Mouse (Mus musculus) embryonic facial prominence, embryonic 15.5 days (tissue): ENCODE measurements around the gene Lmo3. TPM values are rescaled to one million over a fixed set of nuclear protein-coding genes. Genes with fewer than 3 reads are reported as not detected.

Experiments
- ATAC-seq: fragments of 200-750 bp; cut with Nextera tagmentation; 2 replicates; pipeline ENCODE4 v1.8.0; 2017; ENCODE audit warnings: low read depth, moderate TSS enrichment; ENCODE audit not compliant: insufficient number of reproducible peaks, low FRiP score, low TSS enrichment
- H3K27ac ChIP-seq: fragments of 300-500 bp; sonication (generic); replicated peaks from 2 replicates; pipeline ENCODE4 v1.5.1; 2015; ENCODE audit warnings: mild to moderate bottlenecking, inconsistent platforms
- H3K27me3 ChIP-seq: fragments of 300-500 bp; sonication (generic); 2 replicates; pipeline ENCODE4 v1.6.1; 2015; ENCODE audit warnings: inconsistent platforms
- H3K36me3 ChIP-seq: fragments of 300-500 bp; sonication (generic); 2 replicates; pipeline ENCODE4 v1.6.1; 2015; ENCODE audit warnings: mild to moderate bottlenecking, inconsistent platforms
- H3K4me1 ChIP-seq: fragments of 300-500 bp; sonication (generic); 2 replicates; pipeline ENCODE4 v1.6.1; 2015; ENCODE audit warnings: inconsistent platforms
- H3K4me2 ChIP-seq: fragments of 300-500 bp; sonication (generic); replicated peaks from 2 replicates; pipeline ENCODE4 v1.6.1; 2015; ENCODE audit warnings: mild to moderate bottlenecking, inconsistent platforms
- H3K4me3 ChIP-seq: fragments of 300-500 bp; sonication (generic); replicated peaks from 2 replicates; pipeline ENCODE4 v1.5.1; 2015; ENCODE audit warnings: mild to moderate bottlenecking, inconsistent platforms
- H3K9ac ChIP-seq: fragments of 300-500 bp; sonication (generic); 2 replicates; pipeline ENCODE4 v1.6.1; 2015; ENCODE audit warnings: inconsistent platforms
- H3K9me3 ChIP-seq: fragments of 300-500 bp; sonication (generic); replicated peaks from 2 replicates; pipeline ENCODE4 v1.6.1; 2016; ENCODE audit warnings: inconsistent platforms
- WGBS: fragments of 180-500 bp; shearing (Covaris S2); methylation state at CpG from one replicate; pipeline ENCODE4 v1.1.7; 2015; 5-methylcytosine and 5-hydroxymethylcytosine counted together
- polyA plus RNA-seq: library from polyadenylated mRNA; unstranded; fragments of >200 nt; fragmentation: Nextera tagmentation; extraction: Ambion mirVana; gene quantifications from 2 replicates; pipeline ENCODE4 v1.2.1, GENCODE M21; 2015

Gene Lmo3
- 2.5 and 2.8 TPM in 2 replicates for polyA plus RNA-seq

- Histone ChIP-seq H3K36me3 (no peaks in the 10 kb centered on the region), H3K27ac (no peak within 1 kb of the TSS), H3K27me3 (no peaks in the 10 kb centered on the region), H3K9me3 (no peaks in the 10 kb centered on the region), H3K4me3 (no peak within 1 kb of the TSS), H3K4me2 (no peak within 1 kb of the TSS), H3K4me1 (no peaks in the 10 kb centered on the region), H3K9ac (no peak within 1 kb of the TSS)
- WGBS = 76% methylated on average over 13 of the region's 13 CpGs
- no peak for ATAC-seq
These were observed at the start of gene Lmo3 for GRCm38 (mm10) chr6:138581734-138582505. Gene Lmo3 (minus strand): TSS chr6:138581968.

DNA sequence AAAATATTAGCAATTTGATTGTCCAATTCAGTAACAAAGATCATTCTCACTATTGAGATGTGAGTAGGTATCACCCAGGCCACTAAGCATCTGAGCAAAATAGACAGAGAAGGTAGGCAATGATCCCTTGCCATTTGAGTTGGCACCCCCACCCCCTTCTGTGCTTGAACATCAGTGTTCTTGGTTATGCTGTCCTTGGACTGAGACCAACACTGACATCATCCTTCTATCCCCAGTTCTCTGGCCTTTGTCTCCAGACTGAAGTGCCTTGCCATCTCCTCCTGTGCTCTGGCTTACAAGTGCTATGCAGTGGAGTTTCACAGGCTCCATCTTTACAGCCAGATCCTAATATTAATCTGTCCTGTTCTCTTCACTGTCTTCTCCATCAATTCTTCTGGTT is 39.0 kb upstream of the Lmo3 start:
- Histone ChIP-seq H3K9ac (no peak overlapping the region), H3K27me3 (no peaks in the 10 kb centered on the region), H3K4me2 (no peak overlapping the region), H3K36me3 (no peaks in the 10 kb centered on the region), H3K27ac (no peak overlapping the region), H3K4me1 (no peaks in the 10 kb centered on the region), H3K4me3 (no peak overlapping the region), H3K9me3 (no peaks in the 10 kb centered on the region)
- no peak for ATAC-seq

DNA sequence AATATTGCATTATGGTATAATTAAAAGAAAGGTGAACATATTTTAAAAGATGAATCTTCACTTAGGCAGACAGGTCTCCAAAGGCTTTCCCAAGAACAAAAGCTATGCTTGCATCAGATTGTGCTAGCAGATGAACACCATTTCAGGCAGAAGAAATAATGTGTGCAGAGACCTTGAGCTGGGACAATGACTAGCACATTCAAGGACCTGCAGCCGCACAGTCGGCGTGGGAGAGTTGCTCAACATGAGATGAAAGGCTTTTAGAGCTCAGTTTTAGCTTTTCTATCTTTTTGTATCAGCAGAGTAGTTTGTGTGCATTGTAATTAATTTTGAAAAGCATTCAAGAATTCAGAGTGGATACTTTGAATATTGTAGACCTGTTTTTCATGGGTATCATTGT is 36.6 kb upstream of the Lmo3 start:
- Histone ChIP-seq H3K27me3 (no peaks in the 10 kb centered on the region), H3K4me1 (no peaks in the 10 kb centered on the region), H3K4me2 (no peak overlapping the region), H3K36me3 (no peaks in the 10 kb centered on the region), H3K4me3 (no peak overlapping the region), H3K27ac (no peak overlapping the region), H3K9me3 (no peaks in the 10 kb centered on the region), H3K9ac (no peak overlapping the region)
- no peak for ATAC-seq
- 91% methylated on average over 3 of the region's 3 CpGs for WGBS

GRCm38 (mm10) chr6:138597016-138597415 is 15.2 kb upstream of the Lmo3 start:
- H3K9me3 ChIP-seq = no peaks in the 10 kb centered on the region
- no peak overlapping the region for H3K4me2 ChIP-seq
- H3K9ac ChIP-seq = no peak overlapping the region
- no peak for ATAC-seq
- H3K27me3 ChIP-seq = no peaks in the 10 kb centered on the region
- H3K36me3 ChIP-seq = no peaks in the 10 kb centered on the region
- no peak overlapping the region for H3K4me3 ChIP-seq
- no peaks in the 10 kb centered on the region for H3K4me1 ChIP-seq
- 78% methylated on average over 15 of the region's 15 CpGs for WGBS
- no peak overlapping the region for H3K27ac ChIP-seq

DNA sequence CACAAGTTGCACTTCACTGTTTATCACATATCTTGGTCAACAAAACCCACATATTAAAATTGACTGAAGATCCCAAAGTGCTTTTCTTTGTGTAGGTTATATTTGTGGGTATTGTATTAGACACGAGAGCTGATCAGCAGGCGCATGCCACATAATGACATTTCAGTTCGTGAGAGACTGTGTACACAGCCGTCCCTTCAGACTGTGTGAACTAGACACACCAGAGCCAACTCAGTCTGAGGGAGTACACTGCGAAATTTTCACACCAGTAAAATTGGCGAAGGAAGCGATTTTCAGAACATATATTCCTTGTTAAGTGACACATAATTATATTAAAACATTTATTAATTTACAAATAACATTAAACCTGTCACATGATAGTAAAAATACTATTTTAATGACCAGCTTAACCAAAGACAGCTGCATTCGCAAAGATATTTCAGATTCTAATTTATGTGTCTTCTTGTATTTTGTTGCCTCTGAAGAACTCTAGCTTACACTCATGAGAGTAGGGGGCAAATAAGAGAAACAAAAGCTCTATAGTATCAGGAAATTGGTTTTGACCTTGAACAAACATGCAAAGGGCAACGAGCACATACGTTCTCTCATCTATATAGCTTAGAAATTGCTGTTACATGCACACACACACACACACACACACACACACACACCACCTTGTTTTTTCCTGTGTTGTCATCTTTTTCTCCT is 14.4 kb upstream of the Lmo3 start:
- Histone ChIP-seq H3K4me1 (no peaks in the 10 kb centered on the region), H3K4me3 (no peak overlapping the region), H3K27ac (no peak overlapping the region), H3K9ac (no peak overlapping the region), H3K9me3 (no peaks in the 10 kb centered on the region), H3K4me2 (no peak overlapping the region), H3K27me3 (no peaks in the 10 kb centered on the region), H3K36me3 (no peaks in the 10 kb centered on the region)
- 70% methylated on average over 10 of the region's 10 CpGs for WGBS
- no peak for ATAC-seq

- H3K4me3 ChIP-seq = no peak overlapping the region
- H3K9ac ChIP-seq = no peak overlapping the region
- no peaks in the 10 kb centered on the region for H3K36me3 ChIP-seq
- 65% methylated on average over 8 of the region's 8 CpGs for WGBS
- ATAC-seq = 0 out of 2 replicates have a peak, but pooled peaks have one; percentile 47
- no peaks in the 10 kb centered on the region for H3K4me1 ChIP-seq
- no peaks in the 10 kb centered on the region for H3K27me3 ChIP-seq
- H3K27ac ChIP-seq = no peak overlapping the region
- H3K9me3 ChIP-seq = no peaks in the 10 kb centered on the region
- no peak overlapping the region for H3K4me2 ChIP-seq
These were observed 1.5 kb upstream of the Lmo3 start for GRCm38 (mm10) chr6:138583314-138583713.

- no peaks in the 10 kb centered on the region for H3K4me1 ChIP-seq
- H3K4me2 ChIP-seq = no peak overlapping the region
- no peak for ATAC-seq
- H3K36me3 ChIP-seq = no peaks in the 10 kb centered on the region
- no peaks in the 10 kb centered on the region for H3K9me3 ChIP-seq
- WGBS = 53% methylated on average over 4 of the region's 4 CpGs
- no peak overlapping the region for H3K9ac ChIP-seq
- H3K27ac ChIP-seq = no peak overlapping the region
- H3K4me3 ChIP-seq = no peak overlapping the region
- no peaks in the 10 kb centered on the region for H3K27me3 ChIP-seq
These were observed 785 bp upstream of the Lmo3 start for GRCm38 (mm10) chr6:138582506-138583000.

DNA sequence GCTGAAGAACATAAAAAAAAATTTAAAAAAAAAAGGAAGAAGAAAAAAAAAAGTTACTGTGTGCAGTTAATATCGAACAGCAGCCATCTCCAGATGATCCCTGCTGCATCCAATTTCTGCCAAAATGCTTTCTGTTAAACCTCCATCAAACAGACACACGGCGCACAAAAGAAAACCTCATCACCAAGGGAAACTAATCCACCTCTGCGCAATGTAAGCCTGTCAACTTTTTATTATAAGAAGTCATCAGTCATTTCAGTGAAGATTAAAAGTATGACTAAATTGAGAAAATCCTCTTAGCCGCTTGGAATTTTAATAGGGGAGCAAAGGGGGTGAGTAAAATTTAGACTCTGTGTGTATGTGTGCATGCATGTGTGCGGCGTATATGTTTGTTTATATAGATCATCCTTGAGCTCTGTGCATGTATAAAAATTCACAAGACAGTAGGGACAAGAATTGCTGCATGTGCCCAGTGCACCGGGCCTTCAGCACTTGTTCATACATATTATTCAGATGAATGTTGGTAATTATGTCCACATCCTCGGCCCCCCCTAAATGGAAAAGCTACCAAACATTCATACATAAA is 1.2 kb downstream of the Lmo3 start:
- H3K4me3 ChIP-seq = no peak overlapping the region
- H3K4me2 ChIP-seq = no peak overlapping the region
- ATAC-seq = no peak
- H3K36me3 ChIP-seq = no peaks in the 10 kb centered on the region
- no peak overlapping the region for H3K9ac ChIP-seq
- H3K4me1 ChIP-seq = no peaks in the 10 kb centered on the region
- no peaks in the 10 kb centered on the region for H3K9me3 ChIP-seq
- no peaks in the 10 kb centered on the region for H3K27me3 ChIP-seq
- WGBS = 62% methylated on average over 9 of the region's 9 CpGs
- no peak overlapping the region for H3K27ac ChIP-seq

DNA sequence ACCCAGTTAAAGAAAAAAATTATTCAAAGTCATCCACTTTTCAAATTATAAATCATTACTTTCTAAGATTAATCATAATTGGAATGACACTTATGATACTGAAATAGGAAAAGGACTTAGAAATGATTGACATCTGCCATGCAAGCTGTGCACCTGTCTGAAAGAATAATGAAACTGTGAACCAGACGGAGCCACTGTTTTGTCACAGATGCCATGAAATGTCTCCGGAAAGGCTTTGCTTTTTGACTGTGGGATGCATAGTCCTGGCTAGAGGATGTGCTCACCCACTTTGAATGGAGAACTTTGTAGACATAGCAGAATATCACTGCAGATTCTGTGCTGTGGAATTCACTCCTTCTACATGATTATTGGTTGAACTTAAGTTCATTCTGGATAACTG is 18.4 kb downstream of the Lmo3 start:
- Histone ChIP-seq H3K9ac (no peak overlapping the region), H3K36me3 (no peaks in the 10 kb centered on the region), H3K27me3 (no peaks in the 10 kb centered on the region), H3K4me3 (no peak overlapping the region), H3K9me3 (no peaks in the 10 kb centered on the region), H3K4me2 (no peak overlapping the region), H3K4me1 (no peaks in the 10 kb centered on the region), H3K27ac (no peak overlapping the region)
- ATAC-seq = no peak
- 82% methylated on average over 2 of the region's 2 CpGs for WGBS

DNA sequence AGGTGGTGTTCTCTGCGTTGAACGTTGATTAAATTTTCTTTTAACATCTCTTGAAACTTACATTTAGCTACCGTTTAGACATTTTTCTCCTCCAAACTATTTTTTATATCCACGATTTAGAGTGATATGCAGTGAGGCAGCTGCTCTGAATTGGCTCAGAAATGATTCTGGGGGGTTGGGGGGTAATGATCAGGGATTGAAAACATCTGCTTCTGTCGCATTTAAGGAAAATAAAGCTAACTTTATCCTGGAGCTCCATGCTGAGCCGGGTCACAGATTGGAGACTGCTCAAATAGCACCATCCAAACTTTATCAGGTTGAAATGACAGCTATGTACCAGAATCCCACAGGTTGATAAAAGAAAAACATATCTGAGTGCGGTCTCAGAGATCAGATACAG is 29.6 kb downstream of the Lmo3 start:
- no peak for ATAC-seq
- H3K9ac ChIP-seq = no peak overlapping the region
- no peak overlapping the region for H3K4me2 ChIP-seq
- no peaks in the 10 kb centered on the region for H3K36me3 ChIP-seq
- H3K27me3 ChIP-seq = no peaks in the 10 kb centered on the region
- H3K9me3 ChIP-seq = no peaks in the 10 kb centered on the region
- H3K4me3 ChIP-seq = no peak overlapping the region
- no peak overlapping the region for H3K27ac ChIP-seq
- 0 out of 2 replicates have a peak, but pooled peaks cover 2% of the 10 kb centered on the region for H3K4me1 ChIP-seq
- 42% methylated on average over 7 of the region's 7 CpGs for WGBS

DNA sequence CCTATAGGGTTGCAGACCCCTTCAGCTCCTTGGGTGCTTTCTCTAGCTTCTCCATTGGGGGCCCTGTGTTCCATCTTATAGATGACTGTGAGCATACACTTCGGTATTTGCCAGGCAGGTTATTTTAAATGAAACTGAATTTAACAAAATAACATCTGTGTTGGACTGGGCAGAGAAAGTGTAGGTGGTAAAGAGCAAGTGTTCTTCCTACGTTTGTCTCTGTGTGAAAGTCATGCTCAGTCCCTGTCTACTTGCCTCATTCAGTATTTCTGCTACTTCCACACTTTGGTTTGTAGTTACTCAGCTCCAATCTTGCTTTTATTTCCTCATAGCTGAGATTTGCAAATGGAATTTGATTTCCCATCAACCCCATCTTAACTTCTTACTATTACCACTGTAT is 46.9 kb downstream of the Lmo3 start:
- no peaks in the 10 kb centered on the region for H3K9me3 ChIP-seq
- H3K4me2 ChIP-seq = no peak overlapping the region
- H3K27ac ChIP-seq = no peak overlapping the region
- no peak overlapping the region for H3K4me3 ChIP-seq
- 71% methylated on average over 2 of the region's 2 CpGs for WGBS
- ATAC-seq = no peak
- H3K36me3 ChIP-seq = no peaks in the 10 kb centered on the region
- H3K9ac ChIP-seq = no peak overlapping the region
- H3K4me1 ChIP-seq = no peaks in the 10 kb centered on the region
- no peaks in the 10 kb centered on the region for H3K27me3 ChIP-seq
